Mouse (Mus musculus): Measurements from ENCODE around the gene Rab7.
"Not testable (repeated sequence)": the region's sequence is repeated elsewhere in the genome, so short reads cannot be mapped to it uniquely, and the experiment has no call there.

Gene Rab7

DNA sequence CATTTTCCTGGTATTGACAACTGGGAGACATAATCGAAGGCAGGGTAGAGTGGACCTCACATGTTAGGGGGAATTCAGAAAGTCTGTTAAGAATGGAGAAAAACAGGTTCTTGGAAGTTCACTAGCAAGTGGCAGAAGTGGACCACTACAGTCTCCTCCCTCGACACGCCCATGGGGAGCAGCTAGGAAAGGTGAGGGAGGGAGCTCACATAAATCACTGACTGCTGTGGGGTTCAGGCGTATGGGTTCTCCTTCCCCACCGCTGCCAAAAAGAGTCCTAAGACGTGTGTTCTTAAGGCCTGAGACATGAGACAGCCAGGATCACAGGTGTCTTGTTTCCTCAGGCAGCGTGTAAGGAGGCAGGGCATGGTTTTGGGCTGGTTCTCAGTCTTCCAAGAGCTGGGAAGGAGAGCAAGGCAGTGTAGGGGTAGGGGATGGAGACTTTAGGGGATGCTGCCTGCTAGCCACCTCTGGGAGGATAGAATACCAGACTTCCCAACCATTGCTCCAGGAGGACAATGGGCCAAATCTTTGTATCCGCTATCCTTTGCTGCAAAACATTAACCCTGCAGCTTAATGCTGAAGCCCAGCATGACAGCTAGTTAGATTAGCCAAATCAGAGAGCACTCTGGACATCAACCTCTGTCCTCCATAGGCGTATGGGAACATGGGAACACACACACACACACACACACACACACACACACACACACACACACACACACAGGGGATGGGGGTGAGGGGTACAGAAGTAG is 9.2 kb upstream of the Rab7 start:
- no peak for DNase-seq (ENCODE audit: low read depth, low spot score)

DNA sequence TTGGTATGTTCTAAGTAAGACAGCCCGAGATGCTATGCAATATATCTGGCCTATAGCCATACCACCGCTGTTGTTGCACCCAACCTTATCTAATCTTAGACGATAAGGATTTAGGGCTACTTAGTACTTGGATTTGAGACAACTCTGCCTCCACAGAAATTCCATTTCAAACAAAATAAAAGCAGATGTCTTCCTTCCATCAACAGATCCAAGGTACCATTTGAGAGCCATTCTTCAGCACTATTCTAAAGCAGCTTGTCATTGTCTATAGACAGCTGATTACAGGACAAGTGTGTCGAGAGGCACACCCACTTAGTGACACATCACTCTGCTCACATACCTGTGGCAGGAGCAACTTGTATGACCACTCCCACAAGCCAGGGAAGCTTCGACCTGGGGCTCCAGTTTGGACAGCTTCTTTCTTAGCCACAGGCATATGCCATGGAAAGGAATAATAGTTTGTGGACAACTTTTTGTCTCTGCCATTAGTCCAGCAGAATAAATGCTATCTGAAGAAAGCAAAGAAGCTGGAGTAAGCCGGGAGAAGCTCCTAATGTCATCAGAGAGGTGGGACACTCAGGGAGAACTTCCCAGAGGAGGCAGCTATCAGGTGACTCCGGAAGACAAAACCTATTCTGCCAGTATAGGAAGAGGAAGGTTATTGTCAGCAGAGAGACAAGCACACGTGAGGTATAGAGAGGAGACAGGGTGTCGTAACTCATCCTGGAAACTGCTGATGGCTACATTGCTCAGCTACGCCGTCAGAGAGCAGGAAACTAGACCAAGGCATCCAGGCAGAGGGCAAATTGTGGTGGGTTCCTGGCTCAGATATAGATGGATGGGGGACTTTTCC is 8.4 kb upstream of the Rab7 start:
- DNase-seq (ENCODE audit: low read depth, low spot score), result no peak

DNA sequence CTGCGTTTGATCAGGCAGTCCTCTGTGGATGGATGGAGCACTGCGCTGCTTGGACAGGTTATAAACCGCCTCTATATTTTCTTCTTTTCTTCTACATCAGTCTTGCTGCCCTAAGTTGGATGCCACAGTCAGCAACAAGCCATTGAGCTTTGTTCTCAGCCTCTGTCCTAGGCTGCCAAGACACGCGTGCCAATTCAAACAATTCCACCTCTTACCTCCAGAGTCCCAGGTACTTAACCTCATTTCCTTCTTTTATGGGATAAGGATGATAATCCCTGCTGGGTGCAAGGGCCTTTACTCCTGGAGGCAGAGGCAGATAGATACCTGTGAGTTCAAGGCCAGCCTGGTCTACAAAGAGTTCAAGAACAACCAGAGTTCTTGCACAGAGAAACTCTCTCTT is 6.1 kb upstream of the Rab7 start:
- DNase-seq (ENCODE audit: low read depth, low spot score), result no peak

DNA sequence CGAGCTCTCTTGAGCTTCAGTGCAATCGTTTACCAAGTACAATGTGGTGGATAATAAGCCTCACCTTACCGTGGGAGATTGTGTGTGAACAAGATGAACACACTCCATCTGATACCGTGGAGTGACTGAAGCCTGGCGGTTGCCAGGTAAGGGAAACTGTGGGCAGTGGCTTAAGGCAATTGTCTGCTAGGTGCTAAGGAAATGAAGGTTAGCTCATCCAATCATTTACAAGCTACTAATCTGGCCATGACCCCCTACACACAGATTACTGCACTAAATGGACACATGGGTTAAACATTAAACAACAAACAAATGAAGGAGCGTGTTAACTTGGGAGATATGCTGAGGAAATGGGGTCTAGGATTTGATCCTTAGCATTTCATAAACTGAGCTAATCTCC is 3.9 kb upstream of the Rab7 start:
- DNase-seq (ENCODE audit: low read depth, low spot score), result no peak

GRCm38 (mm10) chr6:88047853-88048252 is 2.8 kb upstream of the Rab7 start:
- DNase-seq (ENCODE audit: low read depth, low spot score), result no peak

- no peak for DNase-seq (ENCODE audit: low read depth, low spot score)
These were observed 316 bp upstream of the Rab7 start for GRCm38 (mm10) chr6:88045406-88045766.

DNA sequence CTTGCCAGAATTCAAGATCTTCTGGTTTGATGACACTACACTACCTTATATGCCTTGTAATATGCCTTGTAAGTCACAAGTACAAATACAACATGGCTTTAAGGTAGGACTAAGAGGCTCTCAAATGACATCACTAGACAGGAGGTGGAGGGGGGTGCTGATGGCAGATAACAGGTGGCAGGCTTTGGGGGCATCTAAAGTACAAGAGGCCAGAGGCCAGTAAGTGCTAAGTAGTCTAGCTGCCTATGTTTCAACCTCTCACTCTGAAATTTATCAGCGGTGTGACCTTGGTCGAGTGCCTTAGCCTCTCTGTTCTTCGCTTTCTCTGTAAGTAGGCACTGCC is 865 bp downstream of the Rab7 start:
- no peak for DNase-seq (ENCODE audit: low read depth, low spot score)

- no peak for DNase-seq (ENCODE audit: low read depth, low spot score)
These were observed 2.7 kb downstream of the Rab7 start for GRCm38 (mm10) chr6:88042336-88042735.

GRCm38 (mm10) chr6:88041221-88041620 is 3.8 kb downstream of the Rab7 start:
- DNase-seq (ENCODE audit: low read depth, low spot score), result no peak

DNA sequence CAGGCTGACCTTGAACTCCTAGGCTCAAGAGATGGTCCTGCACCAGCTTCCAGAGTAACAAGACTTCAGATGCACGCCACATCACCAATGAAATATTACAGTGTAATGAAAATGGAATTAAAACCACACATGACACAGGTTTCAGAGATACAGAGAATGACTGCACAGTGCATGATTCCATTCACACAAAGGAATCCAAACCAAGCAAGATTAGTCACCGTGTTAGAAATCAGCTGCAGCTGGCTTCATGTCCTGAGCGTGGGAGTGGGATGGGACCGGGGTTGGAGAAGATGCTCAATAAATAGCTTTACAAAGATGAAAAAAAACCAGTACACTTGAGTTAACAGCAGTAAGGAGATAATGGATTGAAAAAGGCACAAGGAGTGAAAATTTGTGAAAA is 5.6 kb downstream of the Rab7 start:
- DNase-seq (ENCODE audit: low read depth, low spot score), result no peak

- no peak for DNase-seq (ENCODE audit: low read depth, low spot score)
These were observed 7.5 kb downstream of the Rab7 start for GRCm38 (mm10) chr6:88037471-88038045.

DNA sequence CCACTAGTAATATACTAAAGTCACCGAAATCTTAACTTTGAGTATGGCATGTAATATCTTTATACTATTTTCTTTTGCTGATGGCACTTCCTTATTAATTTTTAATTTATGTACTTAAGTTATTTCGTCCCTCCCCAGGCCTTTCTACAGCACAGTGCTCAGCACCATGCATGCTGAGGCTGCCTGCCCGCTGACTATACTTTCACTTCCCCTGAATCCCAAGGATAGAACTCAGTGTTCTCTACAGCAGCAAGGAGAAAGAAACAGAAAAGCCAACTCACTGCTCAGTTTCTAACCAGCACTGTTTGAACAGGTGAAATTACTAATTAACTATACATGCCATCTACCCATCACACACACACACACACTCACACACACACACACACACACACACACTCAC is 11.6 kb downstream of the Rab7 start:
- DNase-seq (ENCODE audit: low read depth, low spot score), result no peak

GRCm38 (mm10) chr6:88030432-88030831 is 14.6 kb downstream of the Rab7 start:
- no peak for DNase-seq (ENCODE audit: low read depth, low spot score)

GRCm38 (mm10) chr6:88027390-88027789 is 17.7 kb downstream of the Rab7 start:
- DNase-seq (ENCODE audit: low read depth, low spot score), result no peak

- DNase-seq (ENCODE audit: low read depth, low spot score), result no peak
These were observed 21.7 kb downstream of the Rab7 start for GRCm38 (mm10) chr6:88023316-88023890.

DNA sequence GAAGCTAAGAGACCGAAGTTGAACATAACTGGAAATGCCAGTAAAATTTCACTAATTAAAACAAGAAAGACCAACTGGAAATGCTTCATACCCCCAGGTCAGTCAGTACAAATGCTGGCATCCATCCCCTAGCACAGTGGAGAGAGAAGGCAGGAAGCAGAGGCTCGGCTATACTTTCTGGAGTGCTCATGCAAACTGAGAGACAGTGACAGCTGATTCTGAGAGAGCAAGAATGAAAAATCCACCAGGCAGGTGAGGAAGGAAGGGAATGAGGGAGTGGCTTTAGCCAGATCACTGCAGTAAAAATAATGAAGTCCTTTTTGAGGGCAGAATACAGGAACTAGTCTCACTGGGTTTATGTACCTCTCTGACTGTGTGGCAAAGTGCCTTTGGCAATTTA is 25.9 kb downstream of the Rab7 start:
- no peak for DNase-seq (ENCODE audit: low read depth, low spot score)

DNA sequence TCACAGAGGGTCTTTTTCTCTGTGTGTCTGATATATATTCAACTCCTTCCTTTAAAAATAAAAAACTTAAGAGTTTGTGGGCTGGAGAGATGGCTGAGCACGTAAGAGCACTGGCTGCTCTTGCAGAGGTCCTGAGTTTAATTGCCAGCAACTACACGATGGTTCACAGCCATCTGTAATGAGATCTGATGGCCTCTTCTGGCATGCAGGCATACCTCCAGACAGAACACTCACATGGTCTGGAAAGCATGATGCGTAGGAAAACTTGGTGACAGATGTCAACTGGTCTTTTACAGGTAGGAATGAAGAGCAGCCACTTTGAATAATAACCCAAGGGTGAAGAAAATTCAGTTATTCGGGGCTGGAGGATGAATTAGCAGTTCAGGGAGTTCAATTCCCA is 27.2 kb downstream of the Rab7 start:
- no peak for DNase-seq (ENCODE audit: low read depth, low spot score)

- DNase-seq (ENCODE audit: low read depth, low spot score), result no peak
These were observed 29.3 kb downstream of the Rab7 start for GRCm38 (mm10) chr6:88015797-88016196.

DNA sequence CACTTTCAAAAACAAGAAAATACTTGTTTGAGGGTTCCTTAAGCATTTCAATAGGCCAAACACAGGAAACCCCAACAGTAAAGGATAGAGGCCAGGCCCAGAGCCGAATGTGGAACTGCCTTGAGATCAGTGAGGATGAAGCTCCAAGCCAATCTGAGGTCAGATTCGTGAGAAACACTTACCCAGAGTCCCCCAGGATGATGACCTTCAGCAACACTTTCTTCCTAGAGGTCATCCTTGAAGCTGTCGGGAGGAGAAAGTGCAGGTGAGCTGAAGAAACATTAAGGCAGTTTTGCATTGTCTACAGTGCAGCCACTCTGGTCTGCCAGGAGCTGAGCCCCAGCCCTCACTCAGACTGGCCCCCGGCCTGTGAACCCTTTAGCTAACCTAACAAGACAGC is 31.6 kb downstream of the Rab7 start:
- peak; percentile 47 for DNase-seq (ENCODE audit: low read depth, low spot score)

- peak; percentile 73 for DNase-seq (ENCODE audit: low read depth, low spot score)
These were observed 32.5 kb downstream of the Rab7 start for GRCm38 (mm10) chr6:88012601-88013000.

- DNase-seq (ENCODE audit: low read depth, low spot score), result not testable (repeated sequence)
These were observed 34.0 kb downstream of the Rab7 start for GRCm38 (mm10) chr6:88011106-88011505.

DNA sequence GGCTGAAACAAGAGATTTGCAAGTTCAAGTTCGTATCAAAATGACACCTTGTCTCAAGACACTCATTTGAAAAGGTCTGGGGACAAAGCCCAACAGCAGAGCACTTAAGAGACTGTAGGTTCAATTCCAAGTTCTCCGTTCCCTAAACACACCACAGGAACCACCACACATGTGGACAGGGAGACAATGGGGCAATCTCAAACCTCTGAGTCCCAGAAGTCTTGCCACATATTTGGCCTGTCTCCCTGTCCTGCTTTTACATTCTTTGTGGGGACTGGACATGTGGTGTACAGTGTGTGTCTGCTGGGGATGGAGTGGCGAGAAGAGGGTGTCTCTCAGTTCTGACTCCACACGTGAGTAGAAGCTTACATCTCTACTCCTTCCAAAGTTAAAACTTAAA is 35.9 kb downstream of the Rab7 start:
- no peak for DNase-seq (ENCODE audit: low read depth, low spot score)

DNA sequence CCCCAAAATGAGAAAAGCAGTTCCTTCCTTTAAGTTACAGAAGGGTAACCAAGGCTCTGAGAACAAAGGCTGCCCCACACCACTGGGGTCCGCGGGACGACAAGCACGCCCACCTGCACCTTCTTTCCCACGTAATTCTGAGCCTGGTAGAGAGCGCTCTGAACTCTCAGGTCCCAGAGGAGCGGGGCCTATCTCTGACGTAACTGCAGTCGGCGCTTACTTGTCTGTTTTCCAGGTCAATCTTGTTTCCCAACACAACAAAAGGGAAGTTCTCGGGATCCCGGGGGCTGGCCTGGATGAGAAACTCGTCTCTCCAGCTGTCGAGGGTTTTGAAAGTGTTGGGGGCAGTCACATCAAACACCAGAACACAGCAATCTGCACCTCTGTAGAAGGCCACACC is 40.3 kb downstream of the Rab7 start:
- DNase-seq (ENCODE audit: low read depth, low spot score), result not testable (repeated sequence)

Measured in ES-CJ7 (cell line).